Mouse (Mus musculus): ENCODE measurements around the gene Cux2. TPM values are rescaled to one million over a fixed set of nuclear protein-coding genes. Genes with fewer than 3 reads are reported as not detected.

Cux2 gene
- polyA plus RNA-seq, 1 experiment, result 3.6 TPM

GRCm38 (mm10) chr5:121889375-121889774, 160.5 kb downstream of the Cux2 start:
- H3K36me3 ChIP-seq (ENCODE audit: control insufficient read depth, insufficient read depth, low read length), result no peaks in the 10 kb centered on the region
- no peak overlapping the region for H3K27ac ChIP-seq (ENCODE audit: insufficient read depth, low read depth, low read length)
- H3K27me3 ChIP-seq (replicated peaks; ENCODE audit: control insufficient read depth, insufficient read depth, low read length), result no peaks in the 10 kb centered on the region
- H3K4me1 ChIP-seq (ENCODE audit: control insufficient read depth, insufficient read depth, low read length), result no peaks in the 10 kb centered on the region
- WGBS, result 34% methylated on average over 13 of the region's 13 CpGs
- DNase-seq, result no peak
- no peak overlapping the region for H3K4me3 ChIP-seq (ENCODE audit: insufficient read depth, low read depth, low read length)
- no peak for TF ChIP-seq POLR2A (IDR thresholded peaks at IDR 0.05; ENCODE audit: low read depth, low read length)
- no peak for TF ChIP-seq CTCF (conservative IDR thresholded peaks at IDR 0.05; ENCODE audit: insufficient read depth, insufficient read length, low read depth, low read length)

GRCm38 (mm10) chr5:121883356-121883755, 166.5 kb downstream of the Cux2 start:
- TF ChIP-seq POLR2A (IDR thresholded peaks at IDR 0.05; ENCODE audit: low read depth, low read length) (no peak), CTCF (conservative IDR thresholded peaks at IDR 0.05; ENCODE audit: insufficient read depth, insufficient read length, low read depth, low read length) (no peak)
- DNase-seq, result no peak
- Histone ChIP-seq H3K4me1 (ENCODE audit: control insufficient read depth, insufficient read depth, low read length) (no peaks in the 10 kb centered on the region), H3K27ac (ENCODE audit: insufficient read depth, low read depth, low read length) (no peak overlapping the region), H3K27me3 (replicated peaks; ENCODE audit: control insufficient read depth, insufficient read depth, low read length) (no peaks in the 10 kb centered on the region), H3K4me3 (ENCODE audit: insufficient read depth, low read depth, low read length) (no peak overlapping the region), H3K36me3 (ENCODE audit: control insufficient read depth, insufficient read depth, low read length) (no peaks in the 10 kb centered on the region)
- 78% methylated on average over 8 of the region's 8 CpGs for WGBS

GRCm38 (mm10) chr5:121879211-121879610, 170.7 kb downstream of the Cux2 start:
- H3K36me3 ChIP-seq (ENCODE audit: control insufficient read depth, insufficient read depth, low read length), result no peaks in the 10 kb centered on the region
- H3K4me3 ChIP-seq (ENCODE audit: insufficient read depth, low read depth, low read length), result no peak overlapping the region
- TF ChIP-seq POLR2A (IDR thresholded peaks at IDR 0.05; ENCODE audit: low read depth, low read length) (no peak), CTCF (conservative IDR thresholded peaks at IDR 0.05; ENCODE audit: insufficient read depth, insufficient read length, low read depth, low read length) (peak; percentile 74)
- no peaks in the 10 kb centered on the region for H3K4me1 ChIP-seq (ENCODE audit: control insufficient read depth, insufficient read depth, low read length)
- H3K27ac ChIP-seq (ENCODE audit: insufficient read depth, low read depth, low read length), result no peak overlapping the region
- H3K27me3 ChIP-seq (replicated peaks; ENCODE audit: control insufficient read depth, insufficient read depth, low read length), result no peaks in the 10 kb centered on the region
- WGBS, result 67% methylated on average over 6 of the region's 6 CpGs
- DNase-seq, result peak; percentile 41

- no peak for DNase-seq
- 74% methylated on average over 17 of the region's 17 CpGs for WGBS
- Histone ChIP-seq H3K4me3 (ENCODE audit: insufficient read depth, low read depth, low read length) (no peak overlapping the region), H3K36me3 (ENCODE audit: control insufficient read depth, insufficient read depth, low read length) (no peaks in the 10 kb centered on the region), H3K4me1 (ENCODE audit: control insufficient read depth, insufficient read depth, low read length) (no peaks in the 10 kb centered on the region), H3K27me3 (replicated peaks; ENCODE audit: control insufficient read depth, insufficient read depth, low read length) (no peaks in the 10 kb centered on the region), H3K27ac (ENCODE audit: insufficient read depth, low read depth, low read length) (no peak overlapping the region)
- no peak for TF ChIP-seq CTCF (conservative IDR thresholded peaks at IDR 0.05; ENCODE audit: insufficient read depth, insufficient read length, low read depth, low read length)
- no peak for TF ChIP-seq POLR2A (IDR thresholded peaks at IDR 0.05; ENCODE audit: low read depth, low read length)
Measured at GRCm38 (mm10) chr5:121878703-121879102, 171.2 kb downstream of the Cux2 start.

GRCm38 (mm10) chr5:121876901-121877300, 173.0 kb downstream of the Cux2 start:
- WGBS, result 81% methylated on average over 12 of the region's 12 CpGs
- Histone ChIP-seq H3K36me3 (ENCODE audit: control insufficient read depth, insufficient read depth, low read length) (no peaks in the 10 kb centered on the region), H3K27me3 (replicated peaks; ENCODE audit: control insufficient read depth, insufficient read depth, low read length) (no peaks in the 10 kb centered on the region), H3K4me1 (ENCODE audit: control insufficient read depth, insufficient read depth, low read length) (no peaks in the 10 kb centered on the region), H3K4me3 (ENCODE audit: insufficient read depth, low read depth, low read length) (no peak overlapping the region), H3K27ac (ENCODE audit: insufficient read depth, low read depth, low read length) (no peak overlapping the region)
- TF ChIP-seq CTCF (conservative IDR thresholded peaks at IDR 0.05; ENCODE audit: insufficient read depth, insufficient read length, low read depth, low read length), result no peak
- no peak for TF ChIP-seq POLR2A (IDR thresholded peaks at IDR 0.05; ENCODE audit: low read depth, low read length)
- no peak for DNase-seq

GRCm38 (mm10) chr5:121875041-121875440, 174.9 kb downstream of the Cux2 start:
- H3K27me3 ChIP-seq (replicated peaks; ENCODE audit: control insufficient read depth, insufficient read depth, low read length), result no peaks in the 10 kb centered on the region
- no peaks in the 10 kb centered on the region for H3K4me1 ChIP-seq (ENCODE audit: control insufficient read depth, insufficient read depth, low read length)
- no peaks in the 10 kb centered on the region for H3K36me3 ChIP-seq (ENCODE audit: control insufficient read depth, insufficient read depth, low read length)
- no peak overlapping the region for H3K27ac ChIP-seq (ENCODE audit: insufficient read depth, low read depth, low read length)
- H3K4me3 ChIP-seq (ENCODE audit: insufficient read depth, low read depth, low read length), result no peak overlapping the region
- 90% methylated on average over 12 of the region's 12 CpGs for WGBS
- no peak for TF ChIP-seq CTCF (conservative IDR thresholded peaks at IDR 0.05; ENCODE audit: insufficient read depth, insufficient read length, low read depth, low read length)
- TF ChIP-seq POLR2A (IDR thresholded peaks at IDR 0.05; ENCODE audit: low read depth, low read length), result no peak
- DNase-seq, result no peak

- Histone ChIP-seq H3K4me1 (ENCODE audit: control insufficient read depth, insufficient read depth, low read length) (no peaks in the 10 kb centered on the region), H3K4me3 (ENCODE audit: insufficient read depth, low read depth, low read length) (no peak overlapping the region), H3K36me3 (ENCODE audit: control insufficient read depth, insufficient read depth, low read length) (no peaks in the 10 kb centered on the region), H3K27ac (ENCODE audit: insufficient read depth, low read depth, low read length) (no peak overlapping the region), H3K27me3 (replicated peaks; ENCODE audit: control insufficient read depth, insufficient read depth, low read length) (no peaks in the 10 kb centered on the region)
- TF ChIP-seq POLR2A (IDR thresholded peaks at IDR 0.05; ENCODE audit: low read depth, low read length), result no peak
- peak; percentile 96 for TF ChIP-seq CTCF (conservative IDR thresholded peaks at IDR 0.05; ENCODE audit: insufficient read depth, insufficient read length, low read depth, low read length)
- peak; percentile 76 for DNase-seq
- 26% methylated on average over 4 of the region's 4 CpGs for WGBS
Measured at GRCm38 (mm10) chr5:121872158-121872557, 177.7 kb downstream of the Cux2 start.
